Mouse (Mus musculus) lung, postnatal 0 days (tissue): ENCODE data around the gene Cav3.

Source experiments
- CTCF ChIP-seq: IDR thresholded peaks from 2 replicates; pipeline ENCODE4 v1.5.1; 2016; ENCODE audit warnings: antibody characterized with exemption, mild to moderate bottlenecking
- EP300 ChIP-seq: IDR thresholded peaks from 2 replicates; pipeline ENCODE4 v1.6.1; 2016; ENCODE audit warnings: antibody characterized with exemption, mild to moderate bottlenecking, control low read depth

- TF ChIP-seq CTCF (no peak), EP300 (no peak)
Measured at GRCm38 (mm10) chr6:112488821-112489180, 29.5 kb downstream of the Cav3 start.
